Mouse (Mus musculus) forebrain, postnatal 0 days (tissue): Measurements from ENCODE around the gene Mad1l1. TPM values are rescaled to one million over a fixed set of nuclear protein-coding genes. Genes with fewer than 3 reads are reported as not detected.
A peak's percentile ranks its signal among the peaks of the same experiment; 100 is the strongest.

ENCODE experiments used
- ATAC-seq: fragments of 200-750 bp; cut with Nextera tagmentation; 2 replicates; pipeline ENCODE4 v1.8.0; 2017; ENCODE audit warnings: mild to moderate bottlenecking, moderate library complexity
- DNase-seq: peaks from one replicate; pipeline ENCODE4 v3.0.0-alpha.2; 2015
- H3K27ac ChIP-seq: fragments of 300-500 bp; sonication (generic); 2 replicates; pipeline ENCODE4 v1.5.1; 2014; ENCODE audit warnings: low read depth, mild to moderate bottlenecking, antibody characterized with exemption, low read length, moderate library complexity, mixed read lengths
- H3K27me3 ChIP-seq: fragments of 300-500 bp; sonication (generic); 2 replicates; pipeline ENCODE4 v1.6.1; 2014; ENCODE audit warnings: mild to moderate bottlenecking, low read length, mixed read lengths; ENCODE audit not compliant: insufficient read depth
- H3K36me3 ChIP-seq: fragments of 300-500 bp; sonication (generic); 2 replicates; pipeline ENCODE4 v1.6.1; 2014; ENCODE audit warnings: mild to moderate bottlenecking, moderate library complexity; ENCODE audit not compliant: insufficient read depth
- H3K4me1 ChIP-seq: fragments of 300-500 bp; sonication (generic); 2 replicates; pipeline ENCODE4 v1.6.1; 2014; ENCODE audit warnings: antibody characterized with exemption; ENCODE audit not compliant: insufficient read depth
- H3K4me2 ChIP-seq: fragments of 300-500 bp; sonication (generic); 2 replicates; pipeline ENCODE4 v1.6.1; 2014; ENCODE audit warnings: low read depth, mild to moderate bottlenecking, moderate library complexity
- H3K4me3 ChIP-seq: fragments of 300-500 bp; sonication (generic); 2 replicates; pipeline ENCODE4 v1.5.1; 2014; ENCODE audit warnings: low read depth, low read length, mixed read lengths
- H3K9ac ChIP-seq: fragments of 300-500 bp; sonication (generic); 2 replicates; pipeline ENCODE4 v1.6.1; 2014; ENCODE audit warnings: mild to moderate bottlenecking
- H3K9me3 ChIP-seq: fragments of 300-500 bp; sonication (generic); 2 replicates; pipeline ENCODE4 v1.6.1; 2016; ENCODE audit warnings: low read length
- CTCF ChIP-seq: sonication (generic); IDR thresholded peaks from 2 replicates; pipeline ENCODE4 v1.5.1; 2016; ENCODE audit warnings: antibody characterized with exemption, control low read depth, low read depth
- WGBS: fragments of 180-500 bp; shearing (Covaris S2); extraction: QIAGEN DNeasy Blood & Tissue Kit; methylation state at CpG from one replicate; pipeline ENCODE4 v1.1.7; 2014; 5-methylcytosine and 5-hydroxymethylcytosine counted together
- polyA plus RNA-seq: library from polyadenylated mRNA; unstranded; fragments of >200 nt; fragmentation: Nextera tagmentation; extraction: Ambion mirVana; gene quantifications from 2 replicates; pipeline ENCODE4 v1.2.1, GENCODE M21; 2015
- total RNA-seq: library from RNA; depleted of rRNA; stranded (reverse); fragments of >200 nt; gene quantifications from 2 replicates; pipeline ENCODE4 v1.2.3, GENCODE M21; 2014

Gene Mad1l1
- total and polyA plus RNA-seq, 2 experiments from 2014 or later: 21.3 to 29.5 TPM

- Histone ChIP-seq H3K9me3 (no peaks in the 10 kb centered on the region), H3K4me1 (peaks cover 5% of the 10 kb centered on the region; the same call in 1 of the 2 replicates), H3K27me3 (no peaks in the 10 kb centered on the region), H3K4me3 (no peak overlapping the region), H3K36me3 (no peaks in the 10 kb centered on the region), H3K4me2 (no peak overlapping the region), H3K9ac (no peak overlapping the region), H3K27ac (no peak overlapping the region)
- ATAC-seq (peak; percentile 72), DNase-seq (peak; percentile 41)
- 63% methylated on average over 1 of the region's 1 CpGs for WGBS
- TF ChIP-seq CTCF: no peak
Measured at GRCm38 (mm10) chr5:140124626-140125025, 196.7 kb downstream of the Mad1l1 start.

DNA sequence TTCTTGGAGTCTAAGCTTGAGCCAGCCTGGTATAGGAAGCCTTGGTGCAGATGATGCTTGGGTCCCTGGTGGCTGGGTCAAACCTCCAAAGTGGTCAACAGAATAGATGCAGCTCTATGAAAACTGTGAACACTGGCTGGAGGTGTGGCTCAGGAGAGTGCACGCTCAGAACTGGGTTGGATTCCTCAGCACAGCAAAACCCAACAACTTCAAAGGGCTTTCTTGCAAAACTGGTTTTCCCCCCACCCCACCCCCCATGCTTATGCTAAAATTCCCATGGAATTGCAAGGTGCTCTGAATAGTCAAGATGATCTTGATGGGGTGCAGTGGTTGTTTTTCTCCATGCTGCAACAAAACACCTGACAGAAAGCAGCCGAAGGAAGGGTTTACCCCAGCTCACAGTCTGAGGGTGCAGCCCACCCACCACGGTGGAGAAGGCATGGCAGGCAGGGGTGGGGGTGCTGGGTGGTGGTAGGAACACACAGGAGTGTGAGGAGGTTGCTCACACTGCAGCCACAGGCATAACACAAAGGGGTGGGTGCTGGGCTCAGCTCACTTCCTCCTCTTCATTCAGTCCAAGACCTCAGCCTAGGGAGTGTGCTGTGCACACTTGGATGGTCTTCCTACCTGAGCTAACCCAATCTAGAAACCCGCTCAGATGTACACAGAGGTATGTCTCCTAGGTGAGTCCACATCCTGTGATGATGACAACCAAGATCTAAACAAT, 197.5 kb downstream of the Mad1l1 start:
- 85% methylated on average over 4 of the region's 4 CpGs for WGBS

GRCm38 (mm10) chr5:140123194-140123593, 198.2 kb downstream of the Mad1l1 start:
- no peak overlapping the region for H3K4me2 ChIP-seq
- no peaks in the 10 kb centered on the region for H3K27me3 ChIP-seq
- no peak for DNase-seq
- no peaks in the 10 kb centered on the region for H3K9me3 ChIP-seq
- WGBS: 61% methylated on average over 5 of the region's 5 CpGs
- H3K27ac ChIP-seq: no peak overlapping the region
- H3K36me3 ChIP-seq: no peaks in the 10 kb centered on the region
- no peak for TF ChIP-seq CTCF
- ATAC-seq: no peak
- H3K9ac ChIP-seq: no peak overlapping the region
- H3K4me1 ChIP-seq: peaks cover 5% of the 10 kb centered on the region; the same call in 1 of the 2 replicates
- H3K4me3 ChIP-seq: no peak overlapping the region

More for the DNA sequence above, 197.5 kb downstream of the Mad1l1 start:
- Histone ChIP-seq H3K36me3 (no peaks in the 10 kb centered on the region), H3K27me3 (no peaks in the 10 kb centered on the region), H3K4me2 (no peak overlapping the region), H3K4me3 (no peak overlapping the region), H3K9ac (no peak overlapping the region), H3K4me1 (peaks cover 5% of the 10 kb centered on the region; the same call in 1 of the 2 replicates), H3K9me3 (no peaks in the 10 kb centered on the region), H3K27ac (no peak overlapping the region)
- ATAC-seq (no peak), DNase-seq (no peak)
- TF ChIP-seq CTCF: no peak

- H3K4me2 ChIP-seq: no peak overlapping the region
- no peak overlapping the region for H3K4me3 ChIP-seq
- WGBS: 37% methylated on average over 3 of the region's 3 CpGs
- H3K9me3 ChIP-seq: no peaks in the 10 kb centered on the region
- 0 out of 2 replicates have a peak overlapping the region, but pooled peaks have one; percentile 9 for H3K27ac ChIP-seq
- peaks cover 5% of the 10 kb centered on the region; the same call in 1 of the 2 replicates for H3K4me1 ChIP-seq
- peak; percentile 61 for DNase-seq
- peak; percentile 58 for ATAC-seq
- no peak for TF ChIP-seq CTCF
- no peaks in the 10 kb centered on the region for H3K36me3 ChIP-seq
- no peak overlapping the region for H3K9ac ChIP-seq
- H3K27me3 ChIP-seq: no peaks in the 10 kb centered on the region
Measured at GRCm38 (mm10) chr5:140121966-140122365, 199.4 kb downstream of the Mad1l1 start.

DNA sequence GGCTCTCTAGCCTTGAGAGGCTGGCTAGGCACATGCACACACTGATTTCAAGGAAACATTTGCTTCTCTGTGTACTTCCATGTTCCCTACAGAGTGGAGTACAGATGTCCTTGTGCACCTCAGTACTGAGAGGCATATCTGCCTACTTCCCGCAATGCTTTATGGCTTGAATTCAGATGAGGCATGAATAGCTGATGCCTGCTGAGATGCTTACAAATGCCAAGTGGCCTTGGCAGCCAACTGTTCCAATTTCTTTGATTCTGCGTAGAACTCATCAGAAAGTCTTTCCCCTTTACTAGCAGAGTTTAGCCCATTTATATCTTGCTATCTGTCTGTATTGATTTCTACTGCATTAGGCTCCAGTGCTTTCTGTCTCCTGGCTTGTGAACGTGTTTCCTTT, 202.4 kb downstream of the Mad1l1 start:
- DNase-seq: peak; percentile 58
- no peak for ATAC-seq
- WGBS: 38% methylated on average over 3 of the region's 3 CpGs

GRCm38 (mm10) chr5:140117968-140118367, 203.4 kb downstream of the Mad1l1 start:
- Histone ChIP-seq H3K27ac (no peak overlapping the region), H3K9ac (no peak overlapping the region), H3K36me3 (no peaks in the 10 kb centered on the region), H3K4me2 (no peak overlapping the region), H3K27me3 (no peaks in the 10 kb centered on the region), H3K4me3 (no peak overlapping the region), H3K4me1 (peaks cover 15% of the 10 kb centered on the region), H3K9me3 (no peaks in the 10 kb centered on the region)
- ATAC-seq: no peak
- TF ChIP-seq CTCF: no peak
- DNase-seq: no peak

More for the DNA sequence above, 202.4 kb downstream of the Mad1l1 start:
- H3K36me3 ChIP-seq: no peaks in the 10 kb centered on the region
- H3K4me3 ChIP-seq: no peak overlapping the region
- TF ChIP-seq CTCF: no peak
- peaks cover 15% of the 10 kb centered on the region for H3K4me1 ChIP-seq
- no peak overlapping the region for H3K9ac ChIP-seq
- H3K27ac ChIP-seq: no peak overlapping the region
- H3K9me3 ChIP-seq: no peaks in the 10 kb centered on the region
- H3K4me2 ChIP-seq: no peak overlapping the region
- no peaks in the 10 kb centered on the region for H3K27me3 ChIP-seq

GRCm38 (mm10) chr5:140115434-140116271, 205.7 kb downstream of the Mad1l1 start:
- TF ChIP-seq CTCF: no peak
- H3K36me3 ChIP-seq: no peaks in the 10 kb centered on the region
- H3K27me3 ChIP-seq: no peaks in the 10 kb centered on the region
- H3K9me3 ChIP-seq: no peaks in the 10 kb centered on the region
- peaks cover 10% of the 10 kb centered on the region for H3K4me1 ChIP-seq
- H3K4me2 ChIP-seq: no peak overlapping the region
- ATAC-seq: peak; percentile 88
- 0 out of 2 replicates have a peak overlapping the region, but pooled peaks have one; percentile 36 for H3K27ac ChIP-seq
- peak; percentile 62 for DNase-seq
- WGBS: 14% methylated on average over 8 of the region's 8 CpGs
- no peak overlapping the region for H3K9ac ChIP-seq
- no peak overlapping the region for H3K4me3 ChIP-seq
